Mouse (Mus musculus): ENCODE data around the gene Pdcd6. TPM values are rescaled to one million over a fixed set of nuclear protein-coding genes. Genes with fewer than 3 reads are reported as not detected.

Pdcd6 gene
- polyA plus RNA-seq, 1 experiment = not detected

- TF ChIP-seq POLR2A (IDR thresholded peaks at IDR 0.05; ENCODE audit: insufficient read depth, low read depth, low read length) (no peak), CTCF (IDR thresholded peaks at IDR 0.05; ENCODE audit: insufficient read depth, low read depth, low read length) (no peak)
- Histone ChIP-seq H3K4me3 (ENCODE audit: insufficient read depth, low read depth, low read length) (no peak overlapping the region), H3K4me1 (ENCODE audit: control insufficient read depth, insufficient read depth, low read length) (no peaks in the 10 kb centered on the region), H3K27ac (ENCODE audit: insufficient read depth, low read depth, low read length) (no peak overlapping the region)
Measured at GRCm38 (mm10) chr13:74329321-74329720, 11.9 kb upstream of the Pdcd6 start.

DNA sequence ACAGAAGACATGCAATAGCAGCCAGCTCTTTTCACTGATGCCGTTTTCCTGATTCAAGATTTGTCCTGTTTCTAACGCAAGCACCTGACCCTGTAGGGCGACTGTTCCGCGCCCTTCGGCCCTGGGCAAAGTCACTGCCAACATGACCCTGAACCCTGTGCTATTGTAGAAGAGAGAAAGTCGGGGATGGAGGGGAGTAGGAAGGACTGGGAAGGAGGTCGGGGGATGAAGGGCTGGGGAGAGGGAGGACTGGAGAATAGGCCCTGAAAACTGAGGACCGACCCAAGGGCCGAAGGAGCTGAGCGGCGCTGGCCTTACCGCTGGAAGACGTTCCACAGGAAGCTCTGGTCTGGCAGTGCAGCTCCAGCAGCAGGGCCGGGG, 601 bp downstream of the Pdcd6 start:
- H3K4me1 ChIP-seq (ENCODE audit: control insufficient read depth, insufficient read depth, low read length) = no peaks in the 10 kb centered on the region
- peak overlapping the region; percentile 66 for H3K4me3 ChIP-seq (ENCODE audit: insufficient read depth, low read depth, low read length)
- no peak overlapping the region for H3K27ac ChIP-seq (ENCODE audit: insufficient read depth, low read depth, low read length)
- WGBS = under 1% methylated on average over 15 of the region's 15 CpGs
- TF ChIP-seq CTCF (IDR thresholded peaks at IDR 0.05; ENCODE audit: insufficient read depth, low read depth, low read length) = no peak
- no peak for TF ChIP-seq POLR2A (IDR thresholded peaks at IDR 0.05; ENCODE audit: insufficient read depth, low read depth, low read length)

DNA sequence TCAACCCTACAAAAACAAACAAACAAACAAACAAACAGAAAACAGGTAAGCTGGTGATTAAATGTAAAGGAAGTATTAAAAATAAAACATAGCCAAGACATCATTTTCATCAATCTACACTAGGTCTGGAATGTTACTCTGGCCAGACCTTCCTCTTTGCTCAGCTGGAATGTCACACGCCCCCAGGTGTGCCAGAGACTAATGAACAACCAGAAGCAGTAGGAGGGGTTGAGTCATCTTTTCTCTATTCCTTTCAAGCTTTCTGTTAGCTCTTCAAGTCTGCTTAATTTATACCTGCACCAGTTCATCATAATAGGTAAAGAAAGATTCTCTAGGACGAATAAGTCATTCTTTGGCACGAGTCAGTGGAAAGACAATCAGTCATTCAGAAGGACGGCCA, 994 bp downstream of the Pdcd6 start:
- 23% methylated on average over 4 of the region's 4 CpGs for WGBS
- H3K27ac ChIP-seq (ENCODE audit: insufficient read depth, low read depth, low read length) = no peak overlapping the region

GRCm38 (mm10) chr13:74314616-74315015, 2.8 kb downstream of the Pdcd6 start:
- no peaks in the 10 kb centered on the region for H3K4me1 ChIP-seq (ENCODE audit: control insufficient read depth, insufficient read depth, low read length)
- 97% methylated on average over 3 of the region's 3 CpGs for WGBS
- no peak overlapping the region for H3K27ac ChIP-seq (ENCODE audit: insufficient read depth, low read depth, low read length)
- H3K4me3 ChIP-seq (ENCODE audit: insufficient read depth, low read depth, low read length) = no peak overlapping the region
- no peak for TF ChIP-seq POLR2A (IDR thresholded peaks at IDR 0.05; ENCODE audit: insufficient read depth, low read depth, low read length)

More for the DNA sequence above, 994 bp downstream of the Pdcd6 start:
- TF ChIP-seq CTCF (IDR thresholded peaks at IDR 0.05; ENCODE audit: insufficient read depth, low read depth, low read length) (no peak), POLR2A (IDR thresholded peaks at IDR 0.05; ENCODE audit: insufficient read depth, low read depth, low read length) (no peak)
- Histone ChIP-seq H3K4me1 (ENCODE audit: control insufficient read depth, insufficient read depth, low read length) (no peaks in the 10 kb centered on the region), H3K4me3 (ENCODE audit: insufficient read depth, low read depth, low read length) (peak overlapping the region; percentile 66)

- no peak overlapping the region for H3K4me3 ChIP-seq (ENCODE audit: insufficient read depth, low read depth, low read length)
- WGBS = 98% methylated on average over 1 of the region's 1 CpGs
- TF ChIP-seq POLR2A (IDR thresholded peaks at IDR 0.05; ENCODE audit: insufficient read depth, low read depth, low read length) = no peak
- no peak for TF ChIP-seq CTCF (IDR thresholded peaks at IDR 0.05; ENCODE audit: insufficient read depth, low read depth, low read length)
- no peak overlapping the region for H3K27ac ChIP-seq (ENCODE audit: insufficient read depth, low read depth, low read length)
- H3K4me1 ChIP-seq (ENCODE audit: control insufficient read depth, insufficient read depth, low read length) = no peaks in the 10 kb centered on the region
Measured at GRCm38 (mm10) chr13:74305780-74306179, 11.6 kb downstream of the Pdcd6 start.

- no peak for TF ChIP-seq POLR2A (IDR thresholded peaks at IDR 0.05; ENCODE audit: insufficient read depth, low read depth, low read length)
- no peak for TF ChIP-seq CTCF (IDR thresholded peaks at IDR 0.05; ENCODE audit: insufficient read depth, low read depth, low read length)
- Histone ChIP-seq H3K4me3 (ENCODE audit: insufficient read depth, low read depth, low read length) (no peak overlapping the region), H3K27ac (ENCODE audit: insufficient read depth, low read depth, low read length) (no peak overlapping the region), H3K4me1 (ENCODE audit: control insufficient read depth, insufficient read depth, low read length) (no peaks in the 10 kb centered on the region)
- 96% methylated on average over 6 of the region's 6 CpGs for WGBS
Measured at GRCm38 (mm10) chr13:74305380-74305779, 12.0 kb downstream of the Pdcd6 start.

DNA sequence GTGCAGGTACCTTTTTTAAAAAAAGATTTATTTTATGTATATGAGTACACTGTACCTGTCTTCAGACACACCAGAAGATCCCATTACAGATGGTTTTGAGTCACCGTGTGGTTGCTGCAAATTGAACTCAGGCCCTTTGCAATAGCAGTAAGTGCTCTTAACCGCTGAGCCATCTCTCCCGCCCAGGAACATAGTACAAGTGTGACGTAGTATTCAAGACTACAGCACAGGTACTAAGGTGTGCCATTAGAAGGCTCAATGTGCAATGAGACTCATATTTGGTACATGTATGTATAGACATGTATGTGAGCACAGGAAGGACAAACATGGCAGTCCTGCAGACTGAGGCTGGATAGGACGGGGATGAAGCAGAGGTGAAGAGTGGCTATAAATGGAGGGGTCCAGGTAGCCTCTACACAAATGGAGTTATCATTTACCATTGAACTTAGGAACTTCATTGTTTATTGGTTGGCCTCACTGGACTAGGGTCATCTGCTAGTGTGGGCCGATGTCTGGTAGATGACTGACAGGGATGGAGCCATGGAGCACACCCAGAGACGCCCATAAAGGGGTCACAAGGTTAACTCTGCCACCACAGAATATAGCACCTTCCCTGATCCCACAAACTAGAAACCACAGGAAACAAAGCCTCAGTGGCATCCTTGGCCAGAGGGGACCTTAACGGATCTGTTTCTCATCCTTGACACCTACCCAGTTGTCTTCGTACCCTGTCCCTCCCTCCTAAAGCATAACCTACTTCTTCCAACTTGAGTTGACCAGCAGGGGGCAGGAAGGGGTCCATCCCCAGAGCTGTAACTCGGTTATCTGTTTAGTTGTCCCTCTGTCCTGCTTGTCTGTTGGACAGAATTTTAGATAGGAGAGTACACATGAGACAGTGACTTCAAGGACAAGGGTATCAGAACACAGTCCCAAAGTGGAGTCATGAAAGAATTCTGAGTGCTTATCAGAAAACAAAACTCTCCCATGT, 15.0 kb downstream of the Pdcd6 start:
- H3K27ac ChIP-seq (ENCODE audit: insufficient read depth, low read depth, low read length) = no peak overlapping the region
- 84% methylated on average over 10 of the region's 10 CpGs for WGBS
- no peak for TF ChIP-seq CTCF (IDR thresholded peaks at IDR 0.05; ENCODE audit: insufficient read depth, low read depth, low read length)
- TF ChIP-seq POLR2A (IDR thresholded peaks at IDR 0.05; ENCODE audit: insufficient read depth, low read depth, low read length) = no peak
- H3K4me3 ChIP-seq (ENCODE audit: insufficient read depth, low read depth, low read length) = no peak overlapping the region
- no peaks in the 10 kb centered on the region for H3K4me1 ChIP-seq (ENCODE audit: control insufficient read depth, insufficient read depth, low read length)

DNA sequence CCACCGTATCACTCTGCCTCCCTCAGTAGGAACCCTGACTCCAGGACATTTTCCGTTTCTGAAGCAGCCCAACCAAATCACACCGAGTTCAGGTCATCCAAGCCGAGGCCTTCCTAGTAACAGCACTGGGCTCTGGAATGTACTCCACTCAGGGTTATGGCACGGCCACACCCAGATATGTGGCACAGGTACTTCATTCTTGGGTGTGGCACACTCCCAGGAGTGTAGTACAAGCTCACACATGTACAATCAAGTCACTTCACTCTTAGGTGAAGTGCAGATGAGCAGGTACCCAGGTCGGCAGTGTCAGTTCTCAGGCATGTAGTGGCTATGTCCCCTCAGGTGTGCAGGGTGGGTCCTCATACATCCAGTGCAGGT, 15.8 kb downstream of the Pdcd6 start:
- TF ChIP-seq CTCF (IDR thresholded peaks at IDR 0.05; ENCODE audit: insufficient read depth, low read depth, low read length) = no peak
- no peak for TF ChIP-seq POLR2A (IDR thresholded peaks at IDR 0.05; ENCODE audit: insufficient read depth, low read depth, low read length)
- no peaks in the 10 kb centered on the region for H3K4me1 ChIP-seq (ENCODE audit: control insufficient read depth, insufficient read depth, low read length)
- H3K4me3 ChIP-seq (ENCODE audit: insufficient read depth, low read depth, low read length) = no peak overlapping the region
- no peak overlapping the region for H3K27ac ChIP-seq (ENCODE audit: insufficient read depth, low read depth, low read length)
- WGBS = 75% methylated on average over 6 of the region's 6 CpGs

DNA sequence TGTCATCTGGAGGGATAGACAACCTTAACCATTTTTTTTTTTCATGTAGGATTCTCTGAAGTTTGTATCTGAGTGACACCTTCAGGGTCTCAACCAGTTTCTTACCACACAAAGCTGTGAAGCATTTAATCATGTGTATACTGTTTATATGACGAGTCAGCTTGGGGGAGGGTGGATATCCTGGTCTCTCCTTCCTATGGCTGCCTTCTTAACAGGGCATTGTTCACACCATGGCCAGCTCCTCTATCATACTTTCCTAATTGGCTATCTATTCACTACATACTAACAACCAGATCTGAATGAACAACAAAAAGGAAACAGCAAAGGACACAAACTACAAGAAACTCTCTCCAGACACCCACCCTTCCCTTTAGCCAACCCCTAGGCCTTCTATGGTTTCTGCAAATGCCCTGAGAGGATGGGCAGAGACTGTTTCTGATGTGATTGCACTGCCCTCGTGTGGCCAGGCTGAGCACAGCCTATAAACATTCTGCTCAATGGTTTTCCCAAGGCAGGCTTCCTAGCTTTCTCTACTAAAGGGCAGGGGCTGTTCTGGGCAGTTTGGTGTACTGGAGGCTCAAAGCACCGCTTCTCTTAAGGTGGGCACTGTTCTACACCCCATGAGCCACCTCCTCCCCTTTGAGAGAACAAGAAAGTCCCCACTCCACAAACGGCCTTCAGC, 16.3 kb downstream of the Pdcd6 start:
- no peak for TF ChIP-seq POLR2A (IDR thresholded peaks at IDR 0.05; ENCODE audit: insufficient read depth, low read depth, low read length)
- peak; percentile 64 for TF ChIP-seq CTCF (IDR thresholded peaks at IDR 0.05; ENCODE audit: insufficient read depth, low read depth, low read length)
- Histone ChIP-seq H3K4me3 (ENCODE audit: insufficient read depth, low read depth, low read length) (no peak overlapping the region), H3K4me1 (ENCODE audit: control insufficient read depth, insufficient read depth, low read length) (no peaks in the 10 kb centered on the region), H3K27ac (ENCODE audit: insufficient read depth, low read depth, low read length) (no peak overlapping the region)
- 40% methylated on average over 4 of the region's 4 CpGs for WGBS
